Mouse (Mus musculus) limb, embryonic 15.5 days (tissue): ENCODE measurements around the gene Rpap3. TPM values are rescaled to one million over a fixed set of nuclear protein-coding genes. Genes with fewer than 3 reads are reported as not detected.
"Not testable (repeated sequence)": the region's sequence is repeated elsewhere in the genome, so short reads cannot be mapped to it uniquely, and the experiment has no call there.

ENCODE experiments used
- ATAC-seq: fragments of 200-750 bp; cut with Nextera tagmentation; 2 replicates; pipeline ENCODE4 v1.8.0; 2017; ENCODE audit warnings: low read depth, moderate TSS enrichment; ENCODE audit not compliant: insufficient number of reproducible peaks, low FRiP score, low TSS enrichment
- H3K27ac ChIP-seq: fragments of 300-500 bp; sonication (generic); 2 replicates; pipeline ENCODE4 v1.5.1; 2015; ENCODE audit warnings: moderate library complexity, mild to moderate bottlenecking, inconsistent platforms
- H3K27me3 ChIP-seq: fragments of 300-500 bp; sonication (generic); 2 replicates; pipeline ENCODE4 v1.6.1; 2015; ENCODE audit warnings: inconsistent platforms
- H3K36me3 ChIP-seq: fragments of 300-500 bp; sonication (generic); 2 replicates; pipeline ENCODE4 v1.6.1; 2015; ENCODE audit warnings: inconsistent platforms
- H3K4me1 ChIP-seq: fragments of 300-500 bp; sonication (generic); 2 replicates; pipeline ENCODE4 v1.6.1; 2015; ENCODE audit warnings: inconsistent platforms
- H3K4me2 ChIP-seq: fragments of 300-500 bp; sonication (generic); 2 replicates; pipeline ENCODE4 v1.6.1; 2015; ENCODE audit warnings: mild to moderate bottlenecking, inconsistent platforms
- H3K4me3 ChIP-seq: fragments of 300-500 bp; sonication (generic); 2 replicates; pipeline ENCODE4 v1.5.1; 2015; ENCODE audit warnings: mild to moderate bottlenecking, inconsistent platforms
- H3K9ac ChIP-seq: fragments of 300-500 bp; sonication (generic); 2 replicates; pipeline ENCODE4 v1.6.1; 2015; ENCODE audit warnings: inconsistent platforms
- H3K9me3 ChIP-seq: fragments of 300-500 bp; sonication (generic); 2 replicates; pipeline ENCODE4 v1.6.1; 2016; ENCODE audit warnings: inconsistent platforms
- WGBS: fragments of 180-500 bp; shearing (Covaris S2); methylation state at CpG from one replicate; pipeline ENCODE4 v1.1.7; 2015; 5-methylcytosine and 5-hydroxymethylcytosine counted together
- polyA plus RNA-seq: library from polyadenylated mRNA; unstranded; fragments of >200 nt; fragmentation: Nextera tagmentation; extraction: Ambion mirVana; gene quantifications from 2 replicates; pipeline ENCODE4 v1.2.1, GENCODE M21; 2015

Rpap3 gene
- polyA plus RNA-seq, 1 experiment from 2014 or later: 20.8 TPM

GRCm38 (mm10) chr15:97679991-97680681 lies 25.5 kb downstream of the Rpap3 start:
- peaks cover 80% of the 10 kb centered on the region for H3K36me3 ChIP-seq

GRCm38 (mm10) chr15:97677341-97677740 lies 28.3 kb downstream of the Rpap3 start:
- Histone ChIP-seq H3K4me1 (no peaks in the 10 kb centered on the region; the same call in 1 of the 2 replicates), H3K27me3 (no peaks in the 10 kb centered on the region), H3K36me3 (peaks cover 71% of the 10 kb centered on the region), H3K4me3 (no peak overlapping the region), H3K4me2 (no peak overlapping the region), H3K9ac (no peak overlapping the region), H3K9me3 (no peaks in the 10 kb centered on the region), H3K27ac (no peak overlapping the region)
- 91% methylated on average over 3 of the region's 3 CpGs for WGBS
- no peak for ATAC-seq

More at GRCm38 (mm10) chr15:97679991-97680681, 25.5 kb downstream of the Rpap3 start:
- ATAC-seq: no peak
- Histone ChIP-seq H3K4me2 (no peak overlapping the region), H3K4me1 (no peaks in the 10 kb centered on the region), H3K4me3 (no peak overlapping the region), H3K27ac (no peak overlapping the region), H3K9ac (no peak overlapping the region), H3K9me3 (no peaks in the 10 kb centered on the region), H3K27me3 (no peaks in the 10 kb centered on the region)
- 78% methylated on average over 18 of the region's 18 CpGs for WGBS

GRCm38 (mm10) chr15:97675927-97676326 lies 29.7 kb downstream of the Rpap3 start:
- WGBS: 87% methylated on average over 13 of the region's 13 CpGs
- Histone ChIP-seq H3K27ac (no peak overlapping the region), H3K36me3 (peaks cover 59% of the 10 kb centered on the region), H3K4me3 (no peak overlapping the region), H3K4me1 (no peaks in the 10 kb centered on the region; the same call in 1 of the 2 replicates), H3K9ac (no peak overlapping the region), H3K9me3 (no peaks in the 10 kb centered on the region), H3K4me2 (no peak overlapping the region), H3K27me3 (no peaks in the 10 kb centered on the region)
- ATAC-seq: no peak

GRCm38 (mm10) chr15:97674423-97674822 lies 31.2 kb downstream of the Rpap3 start:
- no peak for ATAC-seq
- no peak overlapping the region for H3K4me3 ChIP-seq
- no peak overlapping the region for H3K27ac ChIP-seq
- H3K27me3 ChIP-seq: no peaks in the 10 kb centered on the region
- H3K9ac ChIP-seq: no peak overlapping the region
- peaks cover 48% of the 10 kb centered on the region for H3K36me3 ChIP-seq
- H3K4me2 ChIP-seq: no peak overlapping the region
- WGBS: 95% methylated on average over 4 of the region's 4 CpGs
- H3K4me1 ChIP-seq: no peaks in the 10 kb centered on the region; the same call in 1 of the 2 replicates
- no peaks in the 10 kb centered on the region for H3K9me3 ChIP-seq

- no peaks in the 10 kb centered on the region for H3K9me3 ChIP-seq
- H3K9ac ChIP-seq: no peak overlapping the region
- no peak overlapping the region for H3K4me3 ChIP-seq
- no peak for ATAC-seq
- H3K4me2 ChIP-seq: no peak overlapping the region
- no peak overlapping the region for H3K27ac ChIP-seq
- no peaks in the 10 kb centered on the region for H3K27me3 ChIP-seq
- H3K4me1 ChIP-seq: no peaks in the 10 kb centered on the region; the same call in 1 of the 2 replicates
- 91% methylated on average over 7 of the region's 7 CpGs for WGBS
- peaks cover 46% of the 10 kb centered on the region for H3K36me3 ChIP-seq
Measured at GRCm38 (mm10) chr15:97673256-97674000, 32.2 kb downstream of the Rpap3 start.

- Histone ChIP-seq H3K27ac (no peak overlapping the region), H3K9me3 (no peaks in the 10 kb centered on the region), H3K4me2 (no peak overlapping the region), H3K36me3 (peaks cover 34% of the 10 kb centered on the region), H3K4me3 (no peak overlapping the region), H3K27me3 (no peaks in the 10 kb centered on the region), H3K4me1 (no peaks in the 10 kb centered on the region; the same call in 1 of the 2 replicates), H3K9ac (no peak overlapping the region)
- 76% methylated on average over 9 of the region's 9 CpGs for WGBS
- no peak for ATAC-seq
Measured at GRCm38 (mm10) chr15:97672211-97672765, 33.3 kb downstream of the Rpap3 start.

- H3K9me3 ChIP-seq: no peaks in the 10 kb centered on the region
- no peaks in the 10 kb centered on the region for H3K27me3 ChIP-seq
- H3K4me2 ChIP-seq: no peak overlapping the region
- no peak overlapping the region for H3K4me3 ChIP-seq
- no peaks in the 10 kb centered on the region; the same call in 1 of the 2 replicates for H3K4me1 ChIP-seq
- no peak overlapping the region for H3K9ac ChIP-seq
- peaks cover 18% of the 10 kb centered on the region for H3K36me3 ChIP-seq
- no peak overlapping the region for H3K27ac ChIP-seq
- ATAC-seq: no peak
- 90% methylated on average over 6 of the region's 6 CpGs for WGBS
Measured at GRCm38 (mm10) chr15:97670554-97670953, 35.1 kb downstream of the Rpap3 start.

GRCm38 (mm10) chr15:97668158-97668877 lies 37.3 kb downstream of the Rpap3 start:
- ATAC-seq, H3K36me3 ChIP-seq, H3K9me3 ChIP-seq, H3K4me1 ChIP-seq, H3K9ac ChIP-seq, H3K4me3 ChIP-seq, H3K4me2 ChIP-seq, H3K27me3 ChIP-seq, H3K27ac ChIP-seq: not testable (repeated sequence)
- 66% methylated on average over 16 of the region's 17 CpGs for WGBS

- H3K27me3 ChIP-seq: no peaks in the 10 kb centered on the region
- H3K9me3 ChIP-seq: no peaks in the 10 kb centered on the region
- no peaks in the 10 kb centered on the region for H3K36me3 ChIP-seq
- WGBS: 34% methylated on average over 7 of the region's 7 CpGs
- no peak overlapping the region for H3K4me3 ChIP-seq
- H3K9ac ChIP-seq: no peak overlapping the region
- H3K27ac ChIP-seq: no peak overlapping the region
- no peak for ATAC-seq
- no peak overlapping the region for H3K4me2 ChIP-seq
- peaks cover 5% of the 10 kb centered on the region; the same call in 1 of the 2 replicates for H3K4me1 ChIP-seq
Measured at GRCm38 (mm10) chr15:97667437-97667836, 38.2 kb downstream of the Rpap3 start.

GRCm38 (mm10) chr15:97666457-97666770 lies 39.2 kb downstream of the Rpap3 start:
- no peaks in the 10 kb centered on the region for H3K36me3 ChIP-seq
- H3K9ac ChIP-seq: no peak overlapping the region
- H3K4me1 ChIP-seq: peaks cover 5% of the 10 kb centered on the region; the same call in 1 of the 2 replicates
- H3K4me3 ChIP-seq: no peak overlapping the region
- no peak overlapping the region for H3K27ac ChIP-seq
- H3K9me3 ChIP-seq: no peaks in the 10 kb centered on the region
- no peak overlapping the region for H3K4me2 ChIP-seq
- 84% methylated on average over 10 of the region's 10 CpGs for WGBS
- no peaks in the 10 kb centered on the region for H3K27me3 ChIP-seq
- no peak for ATAC-seq

- Histone ChIP-seq H3K4me3 (no peak overlapping the region), H3K4me2 (no peak overlapping the region), H3K27ac (no peak overlapping the region), H3K9ac (no peak overlapping the region), H3K27me3 (no peaks in the 10 kb centered on the region), H3K9me3 (no peaks in the 10 kb centered on the region), H3K36me3 (no peaks in the 10 kb centered on the region), H3K4me1 (peaks cover 5% of the 10 kb centered on the region; the same call in 1 of the 2 replicates)
- 72% methylated on average over 25 of the region's 25 CpGs for WGBS
- no peak for ATAC-seq
Measured at GRCm38 (mm10) chr15:97665770-97666456, 39.7 kb downstream of the Rpap3 start.
